10 mouse cellular contexts compared by ENCODE assay signal in the genomic region with DNA sequence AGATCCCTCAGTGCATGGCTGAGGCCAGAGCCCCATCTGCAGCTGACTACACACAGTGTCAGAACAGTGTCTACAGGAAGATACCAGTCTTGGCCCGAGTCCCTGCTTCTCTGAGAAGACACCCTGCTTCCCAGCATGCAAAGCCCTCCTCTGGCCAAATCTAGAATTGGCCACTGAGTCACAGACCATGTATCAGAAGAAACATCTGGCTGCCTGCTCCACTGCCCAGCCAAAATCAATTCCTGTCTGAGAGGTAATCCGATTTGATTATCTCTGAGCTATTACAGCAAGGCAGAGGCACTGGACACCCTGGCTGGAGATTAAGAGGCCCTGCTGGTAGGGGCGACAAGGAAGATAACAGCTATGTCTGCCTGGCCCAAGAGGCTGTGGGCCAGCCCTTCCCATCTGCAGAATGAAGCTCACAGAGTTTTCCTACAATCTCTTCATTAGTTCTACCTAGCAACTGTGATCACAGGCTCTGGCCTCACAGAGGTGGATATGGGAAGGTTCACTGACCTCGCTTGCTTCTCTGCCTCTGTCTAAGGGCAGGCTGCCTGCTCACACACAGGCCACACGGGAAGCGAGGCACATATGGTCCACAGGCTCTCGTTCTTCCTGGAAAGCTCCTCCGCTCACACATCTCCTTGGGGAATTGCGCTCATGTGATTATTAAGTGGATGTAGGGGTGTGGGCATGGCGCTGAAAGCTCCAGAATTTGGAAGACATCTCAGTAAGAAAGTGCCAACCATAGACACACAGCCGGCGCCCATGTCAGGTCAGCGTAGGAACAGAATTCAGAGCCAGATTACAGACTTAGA.
A peak's percentile ranks its signal among the peaks of the same experiment; 100 is the strongest.
DNase-seq lines count a peak whose midpoint lies in the region; ATAC-seq and TF ChIP-seq lines count a peak whose summit lies in the region.
"Had no signal": no experiment of that assay in that cellular context is flagged by ENCODE, and none has a peak within 500 bp of the region (broad histone marks: within the 10 kb centered on the region; RNA-seq: fewer than 3 reads in every experiment).

No protein-coding gene starts in this region.

- H3K4me1 ChIP-seq in lung, postnatal 0 days (ENCODE audit: insufficient read depth, low read depth, low read length) = no peaks in the 10 kb centered on the region

- WGBS in lung, postnatal 0 days = 69% methylated on average over 13 of the region's 13 CpGs

- no peak overlapping the region for H3K9ac ChIP-seq in lung, postnatal 0 days (replicated peaks; ENCODE audit: low read depth)
- H3K9ac ChIP-seq: liver, embryonic 14.5 days had no signal

- H3K9me3 ChIP-seq in lung, postnatal 0 days (ENCODE audit: low read length) = no peaks in the 10 kb centered on the region

- H3K27me3 ChIP-seq in lung, postnatal 0 days (replicated peaks; ENCODE audit: insufficient read depth, low read length) = no peaks in the 10 kb centered on the region

- DNase-seq in adrenal gland, adult 2 months = peak; percentile 10
- DNase-seq in adrenal gland, postnatal 36 days = no peak
- peak; percentile 27 for DNase-seq in urinary bladder, postnatal 14 days (ENCODE audit: low spot score)
- DNase-seq in urinary bladder, postnatal 25 days (ENCODE audit: low spot score) = no peak
- DNase-seq in ovary, adult 18-20 months (ENCODE audit: low spot score) = no peak
- DNase-seq in lung, postnatal 0 days (ENCODE audit: low spot score) = no peak
- no peak for DNase-seq in right cerebral cortex, postnatal 36 days (ENCODE audit: low spot score in 2 of 2)
- DNase-seq: spleen, adult 18-20 months had no signal

- H3K36me3 ChIP-seq in lung, postnatal 0 days (ENCODE audit: insufficient read depth, low read length) = no peaks in the 10 kb centered on the region

- ATAC-seq in megakaryocyte progenitor cell, adult 5-6 weeks (replicated peaks; ENCODE audit: poor library complexity) = peak; percentile 51
- ATAC-seq in lung, postnatal 0 days = no peak

- H3K27ac ChIP-seq in lung, postnatal 0 days (ENCODE audit: low read length) = no peak overlapping the region
- H3K27ac ChIP-seq: liver, embryonic 14.5 days had no signal

- TF ChIP-seq CTCF in lung, postnatal 0 days (IDR thresholded peaks at IDR 0.05) = no peak

- H3K4me2 ChIP-seq in lung, postnatal 0 days (replicated peaks; ENCODE audit: low read depth, low read length) = no peak overlapping the region

- no peak for TF ChIP-seq EP300 in lung, postnatal 0 days (IDR thresholded peaks at IDR 0.05)

- H3K4me3 ChIP-seq in lung, postnatal 0 days (ENCODE audit: low read depth, low read length) = no peak overlapping the region

Comparison
In these comparisons a context has a peak if more than half of its experiments do, and no peak if none do; other contexts are left out.
1. DNase-seq: peak in adrenal gland, adult 2 months (single experiment) and urinary bladder, postnatal 14 days (single experiment); none in adrenal gland, postnatal 36 days (0 of 2), urinary bladder, postnatal 25 days (single experiment), ovary, adult 18-20 months (single experiment), lung, postnatal 0 days (single experiment) and right cerebral cortex, postnatal 36 days (0 of 2).